26 mouse cellular contexts compared by ENCODE assay signal in the genomic region with DNA sequence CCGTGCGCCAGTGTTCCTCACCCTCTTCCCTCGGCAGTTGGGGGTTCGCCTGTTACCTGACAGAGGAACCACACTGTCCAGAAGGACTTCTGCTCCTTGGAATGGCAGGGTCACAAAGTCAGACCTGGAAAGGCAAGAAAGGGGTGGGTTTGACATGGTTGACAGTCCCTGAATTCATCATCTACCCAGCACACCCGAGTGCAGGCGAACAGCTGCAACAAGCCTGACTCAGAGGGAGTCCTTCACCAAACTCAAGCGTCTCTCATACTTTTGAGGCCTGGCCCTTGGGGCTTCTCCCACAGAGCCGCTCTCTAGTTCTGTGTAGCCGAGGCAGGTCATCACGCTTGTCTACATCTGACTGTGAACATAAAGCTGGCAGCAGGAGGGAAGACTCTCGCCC.
"Had no signal": no experiment of that assay in that cellular context is flagged by ENCODE, and none has a peak within 500 bp of the region (broad histone marks: within the 10 kb centered on the region; RNA-seq: fewer than 3 reads in every experiment).

No protein-coding gene starts in this region.

- H3K4me1 ChIP-seq: embryonic facial prominence, embryonic 12.5 days; embryonic facial prominence, embryonic 13.5 days; forebrain, embryonic 12.5 days; forebrain, embryonic 13.5 days; forebrain, embryonic 15.5 days had no signal

- ATAC-seq: forebrain, embryonic 13.5 days; forebrain, embryonic 14.5 days; forebrain, embryonic 15.5 days; forebrain, postnatal 0 days had no signal

- H3K27me3 ChIP-seq: embryonic facial prominence, embryonic 12.5 days; embryonic facial prominence, embryonic 13.5 days; embryonic facial prominence, embryonic 15.5 days; forebrain, embryonic 12.5 days; forebrain, embryonic 13.5 days; forebrain, embryonic 15.5 days had no signal

- H3K27ac ChIP-seq: embryonic facial prominence, embryonic 12.5 days; embryonic facial prominence, embryonic 13.5 days; embryonic facial prominence, embryonic 15.5 days; forebrain, embryonic 12.5 days; forebrain, embryonic 13.5 days; forebrain, embryonic 15.5 days; gastrocnemius, adult 2 months; heart, adult 2 months had no signal

- H3K9ac ChIP-seq: embryonic facial prominence, embryonic 12.5 days; embryonic facial prominence, embryonic 13.5 days; embryonic facial prominence, embryonic 15.5 days; forebrain, embryonic 12.5 days; forebrain, embryonic 13.5 days; forebrain, embryonic 15.5 days; forebrain, postnatal 0 days had no signal

- H3K4me3 ChIP-seq: embryonic facial prominence, embryonic 12.5 days; embryonic facial prominence, embryonic 13.5 days; embryonic facial prominence, embryonic 15.5 days; erythroblast, embryonic 14.5 days; forebrain, embryonic 12.5 days; forebrain, embryonic 13.5 days; forebrain, embryonic 15.5 days; gastrocnemius, adult 2 months; heart, adult 2 months had no signal

- H3K9me3 ChIP-seq: embryonic facial prominence, embryonic 12.5 days; embryonic facial prominence, embryonic 13.5 days; embryonic facial prominence, embryonic 15.5 days; forebrain, embryonic 12.5 days; forebrain, embryonic 13.5 days; forebrain, embryonic 15.5 days had no signal

- DNase-seq: cerebellum, adult 18-20 months; cerebellum, adult 2 months; cerebellum, adult 8-10 months; cerebellum, adult 9-10 months; cerebellum, adult 9-11 months; cerebellum, postnatal 10 days; cerebellum, postnatal 14 days; cerebellum, postnatal 25 days; cerebellum, postnatal 36 days; embryo, embryonic 11 days; forebrain, postnatal 0 days; gastrocnemius, postnatal 10 days; gastrocnemius, postnatal 14 days; gastrocnemius, postnatal 25 days; gastrocnemius, postnatal 36 days; heart, adult 11 months had no signal

- H3K4me2 ChIP-seq: embryonic facial prominence, embryonic 12.5 days; embryonic facial prominence, embryonic 13.5 days; embryonic facial prominence, embryonic 15.5 days; forebrain, embryonic 12.5 days; forebrain, embryonic 13.5 days; forebrain, embryonic 15.5 days had no signal
